8 mouse cellular contexts compared by ENCODE assay signal in genomic region chr2:30177700-30178675, GRCm38 (mm10). TPM values are rescaled to one million over a fixed set of nuclear protein-coding genes. Genes with fewer than 3 reads are reported as not detected.
DNase-seq lines count a peak whose midpoint lies in the region; ATAC-seq lines count a peak whose summit lies in the region.

Spout1 (minus strand) TSS chr2:30178459.

- ATAC-seq in forebrain, embryonic 14.5 days, result peak; percentile 100
- ATAC-seq in neural tube, embryonic 15.5 days (ENCODE audit: low FRiP score), result peak; percentile 99

- 4% methylated on average over 49 of the region's 54 CpGs for WGBS in forebrain, embryonic 14.5 days
- 3% methylated on average over 53 of the region's 54 CpGs for WGBS in neural tube, embryonic 15.5 days

- no peaks in the 10 kb centered on the region for H3K27me3 ChIP-seq in forebrain, embryonic 14.5 days (replicated peaks; ENCODE audit: control insufficient read depth, insufficient read depth, low read length)
- H3K27me3 ChIP-seq in neural tube, embryonic 15.5 days (replicated peaks), result no peaks in the 10 kb centered on the region

- no peak within 1 kb of the TSS for H3K27ac ChIP-seq in forebrain, embryonic 14.5 days (ENCODE audit: low read depth, low read length)
- H3K27ac ChIP-seq in neural tube, embryonic 15.5 days (replicated peaks), result peak within 1 kb of the TSS; percentile 78

- H3K4me3 ChIP-seq in forebrain, embryonic 14.5 days (ENCODE audit: low read depth, low read length), result peak within 1 kb of the TSS; percentile 67
- H3K4me3 ChIP-seq in neural tube, embryonic 15.5 days (replicated peaks), result peak within 1 kb of the TSS; percentile 70

- H3K9me3 ChIP-seq in forebrain, embryonic 14.5 days (replicated peaks; ENCODE audit: control insufficient read depth, low read length), result no peaks in the 10 kb centered on the region
- no peaks in the 10 kb centered on the region for H3K9me3 ChIP-seq in neural tube, embryonic 15.5 days (replicated peaks)

- peak within 1 kb of the TSS; percentile 71 for H3K9ac ChIP-seq in forebrain, embryonic 14.5 days (ENCODE audit: low read length)
- peak within 1 kb of the TSS; percentile 75 for H3K9ac ChIP-seq in neural tube, embryonic 15.5 days (replicated peaks)

- H3K4me1 ChIP-seq in forebrain, embryonic 14.5 days (ENCODE audit: control insufficient read depth, insufficient read depth, low read length), result peaks cover 9% of the 10 kb centered on the region
- H3K4me1 ChIP-seq in neural tube, embryonic 15.5 days, result peaks cover 25% of the 10 kb centered on the region

- peak; percentile 99 for DNase-seq in ES-CJ7 (ENCODE audit: low read depth, low spot score)
- DNase-seq in cerebellum, adult 11 months, result peak; percentile 94
- peak; percentile 98 for DNase-seq in forebrain, embryonic 14.5 days (ENCODE audit: low spot score)
- DNase-seq in heart, postnatal 14 days, result peak; percentile 94 to 97
- peak; percentile 96 for DNase-seq in layer of hippocampus, adult 11-12 months (ENCODE audit: low spot score)
- DNase-seq in lung, adult 18-20 months, result peak; percentile 95 to 97
- DNase-seq in testis, postnatal 14 days (ENCODE audit: low spot score), result peak; percentile 98

- intact Hi-C loops in heart, postnatal 14 days (cut with DNase I), result loop anchor here (2.0 kb wide), 2 partner anchors 29 to 61 kb away; no protein-coding TSS in a partner anchor

- peaks cover 39% of the 10 kb centered on the region for H3K36me3 ChIP-seq in forebrain, embryonic 14.5 days (ENCODE audit: control insufficient read depth, insufficient read depth, low read length)
- peaks cover 38% of the 10 kb centered on the region for H3K36me3 ChIP-seq in neural tube, embryonic 15.5 days

- peak within 1 kb of the TSS; percentile 94 for H3K4me2 ChIP-seq in forebrain, embryonic 14.5 days (ENCODE audit: low read length)
- H3K4me2 ChIP-seq in neural tube, embryonic 15.5 days, result peak within 1 kb of the TSS; percentile 92

RNA-seq across cellular contexts. Expression of gene Spout1, which starts in this region (rescaled TPM):
- 59.6 and 60.7 TPM in 2 replicates for polyA plus RNA-seq in forebrain, embryonic 14.5 days (2014; fragmentation: Nextera tagmentation; extraction: Ambion mirVana)
- total RNA-seq in heart, postnatal 14 days (2021), result 1 to 10 TPM; 5.9 to 6.3 TPM
- polyA plus RNA-seq in neural tube, embryonic 15.5 days (2015; fragmentation: Nextera tagmentation; extraction: Ambion mirVana), result 70.5 and 72.5 TPM in 2 replicates
